Mouse (Mus musculus) cerebellum, adult 9-11 months (tissue): ENCODE results near the gene Capg.

Experiments used
- DNase-seq: peaks from one replicate; pipeline ENCODE4 v3.0.0; 2022

The Capg gene

GRCm38 (mm10) chr6:72544283-72544987 lies at the start of gene Capg:
Gene Capg (plus strand): TSS chr6:72544391.
- no peak for DNase-seq

GRCm38 (mm10) chr6:72498950-72499349 lies 45.2 kb upstream of the Capg start:
- no peak for DNase-seq

- DNase-seq: no peak
Measured at GRCm38 (mm10) chr6:72503309-72503708, 40.9 kb upstream of the Capg start.

- DNase-seq: no peak
Measured at GRCm38 (mm10) chr6:72503939-72504338, 40.3 kb upstream of the Capg start.

GRCm38 (mm10) chr6:72506104-72506503 lies 38.1 kb upstream of the Capg start:
- no peak for DNase-seq

GRCm38 (mm10) chr6:72508596-72508995 lies 35.6 kb upstream of the Capg start:
- DNase-seq: no peak

GRCm38 (mm10) chr6:72509872-72510435 lies 34.2 kb upstream of the Capg start:
- DNase-seq: no peak

- DNase-seq: no peak
Measured at GRCm38 (mm10) chr6:72510686-72511421, 33.3 kb upstream of the Capg start.

- DNase-seq: peak; percentile 86
Measured at GRCm38 (mm10) chr6:72512386-72513070, 31.7 kb upstream of the Capg start.

- no peak for DNase-seq
Measured at GRCm38 (mm10) chr6:72513071-72513440, 31.1 kb upstream of the Capg start.

GRCm38 (mm10) chr6:72515644-72516043 lies 28.5 kb upstream of the Capg start:
- DNase-seq: no peak

GRCm38 (mm10) chr6:72518842-72519241 lies 25.3 kb upstream of the Capg start:
- no peak for DNase-seq

- no peak for DNase-seq
Measured at GRCm38 (mm10) chr6:72519303-72519702, 24.9 kb upstream of the Capg start.

- DNase-seq: no peak
Measured at GRCm38 (mm10) chr6:72519892-72520663, 24.1 kb upstream of the Capg start.

GRCm38 (mm10) chr6:72520904-72521303 lies 23.3 kb upstream of the Capg start:
- no peak for DNase-seq

- no peak for DNase-seq
Measured at GRCm38 (mm10) chr6:72521607-72522006, 22.6 kb upstream of the Capg start, which contains the start of gene Sh2d6. Gene Sh2d6 (minus strand): TSS chr6:72521707.

GRCm38 (mm10) chr6:72522288-72522687 lies 21.9 kb upstream of the Capg start:
- DNase-seq: no peak

GRCm38 (mm10) chr6:72523222-72523621 lies 21.0 kb upstream of the Capg start:
- DNase-seq: no peak

GRCm38 (mm10) chr6:72524160-72524559 lies 20.0 kb upstream of the Capg start:
- no peak for DNase-seq

GRCm38 (mm10) chr6:72527070-72527469 lies 17.1 kb upstream of the Capg start:
- DNase-seq: no peak

GRCm38 (mm10) chr6:72528410-72529151 lies 15.6 kb upstream of the Capg start:
- no peak for DNase-seq

GRCm38 (mm10) chr6:72532580-72532979 lies 11.6 kb upstream of the Capg start:
- DNase-seq: no peak
